Mouse (Mus musculus): ENCODE results near the gene Parp8. TPM values are rescaled to one million over a fixed set of nuclear protein-coding genes. Genes with fewer than 3 reads are reported as not detected.

Gene Parp8
- polyA plus RNA-seq, 1 experiment from 2014 or later = 27.2 TPM

DNA sequence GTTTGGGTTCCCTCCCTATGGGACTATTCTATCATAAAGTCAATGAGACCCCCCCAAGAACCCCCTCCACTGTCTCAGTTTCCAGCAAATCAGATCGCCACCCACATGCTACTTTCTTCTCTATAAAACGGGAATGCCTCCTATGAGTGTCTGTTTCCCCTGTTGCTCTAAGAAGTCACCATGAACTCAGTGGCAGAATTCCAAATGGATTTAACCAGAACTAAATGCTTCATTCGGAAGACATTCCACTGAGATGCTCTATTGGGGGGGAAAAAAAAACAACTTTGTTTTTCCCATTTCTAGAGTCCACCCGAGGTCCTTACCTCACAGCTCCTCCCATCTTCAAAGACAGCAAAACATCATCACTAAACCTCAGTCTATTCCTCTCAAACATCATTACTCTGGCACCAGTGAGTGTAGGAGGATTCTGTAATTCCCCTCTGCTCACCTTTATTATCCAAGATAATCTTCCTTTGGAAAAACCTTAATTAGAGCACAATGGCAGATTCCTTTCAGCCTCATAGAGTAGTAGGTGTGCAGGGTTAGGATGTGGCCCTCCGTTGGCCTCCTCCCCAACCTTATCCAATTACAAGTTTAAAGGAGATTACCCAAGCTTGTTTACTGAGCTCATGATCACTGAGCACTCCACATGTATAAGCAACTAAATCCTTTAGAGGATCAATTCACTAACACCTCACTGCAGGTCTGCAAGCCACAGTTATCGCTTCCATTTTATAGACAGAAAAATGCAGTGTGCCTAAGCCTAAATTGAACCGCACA lies 51.1 kb downstream of the Parp8 start:
- peaks cover 4% of the 10 kb centered on the region; the same call in 1 of the 2 replicates for H3K4me1 ChIP-seq (ENCODE audit: control insufficient read depth, insufficient read depth, low read depth, low read length)
- H3K9ac ChIP-seq (ENCODE audit: low read depth, low read length) = no peak overlapping the region
- no peak overlapping the region for H3K4me3 ChIP-seq (ENCODE audit: low read length)
- 81% methylated on average over 7 of the region's 7 CpGs for WGBS
- ATAC-seq = no peak
- H3K27ac ChIP-seq (ENCODE audit: low read depth, low read length) = no peak overlapping the region
- H3K4me2 ChIP-seq (ENCODE audit: low read length) = no peak overlapping the region
- no peaks in the 10 kb centered on the region for H3K36me3 ChIP-seq (ENCODE audit: control insufficient read depth, insufficient read depth, low read length)
- no peaks in the 10 kb centered on the region for H3K9me3 ChIP-seq (ENCODE audit: control insufficient read depth, low read length)
- H3K27me3 ChIP-seq (replicated peaks; ENCODE audit: control insufficient read depth, insufficient read depth, low read length) = no peaks in the 10 kb centered on the region

DNA sequence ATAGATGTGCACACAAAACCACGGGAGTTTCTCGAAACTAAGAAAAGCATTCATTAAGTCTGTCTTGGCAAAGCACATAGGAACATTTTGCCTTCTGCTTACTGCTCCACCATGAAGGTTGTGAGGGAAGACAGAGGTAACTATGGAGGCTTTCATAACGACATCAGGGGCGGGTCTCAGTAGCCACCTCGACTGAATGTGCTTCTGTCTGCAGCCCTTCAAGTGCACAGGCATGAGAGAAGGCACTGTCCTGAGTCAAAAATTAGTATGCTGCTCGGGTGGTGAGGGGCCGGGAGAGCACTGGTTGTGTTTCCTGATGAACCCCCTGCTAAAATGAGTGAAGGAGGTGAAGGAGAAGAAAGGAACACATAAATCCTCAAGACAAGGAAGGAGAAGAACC lies 51.8 kb downstream of the Parp8 start:
- Histone ChIP-seq H3K27me3 (replicated peaks; ENCODE audit: control insufficient read depth, insufficient read depth, low read length) (no peaks in the 10 kb centered on the region), H3K27ac (ENCODE audit: low read depth, low read length) (no peak overlapping the region; the same call in none of the 2 replicates), H3K9ac (ENCODE audit: low read depth, low read length) (no peak overlapping the region), H3K9me3 (ENCODE audit: control insufficient read depth, low read length) (no peaks in the 10 kb centered on the region), H3K4me2 (ENCODE audit: low read length) (no peak overlapping the region), H3K36me3 (ENCODE audit: control insufficient read depth, insufficient read depth, low read length) (no peaks in the 10 kb centered on the region), H3K4me1 (ENCODE audit: control insufficient read depth, insufficient read depth, low read depth, low read length) (peaks cover 4% of the 10 kb centered on the region; the same call in 1 of the 2 replicates), H3K4me3 (ENCODE audit: low read length) (no peak overlapping the region)
- ATAC-seq = peak; percentile 80
- 68% methylated on average over 7 of the region's 7 CpGs for WGBS

DNA sequence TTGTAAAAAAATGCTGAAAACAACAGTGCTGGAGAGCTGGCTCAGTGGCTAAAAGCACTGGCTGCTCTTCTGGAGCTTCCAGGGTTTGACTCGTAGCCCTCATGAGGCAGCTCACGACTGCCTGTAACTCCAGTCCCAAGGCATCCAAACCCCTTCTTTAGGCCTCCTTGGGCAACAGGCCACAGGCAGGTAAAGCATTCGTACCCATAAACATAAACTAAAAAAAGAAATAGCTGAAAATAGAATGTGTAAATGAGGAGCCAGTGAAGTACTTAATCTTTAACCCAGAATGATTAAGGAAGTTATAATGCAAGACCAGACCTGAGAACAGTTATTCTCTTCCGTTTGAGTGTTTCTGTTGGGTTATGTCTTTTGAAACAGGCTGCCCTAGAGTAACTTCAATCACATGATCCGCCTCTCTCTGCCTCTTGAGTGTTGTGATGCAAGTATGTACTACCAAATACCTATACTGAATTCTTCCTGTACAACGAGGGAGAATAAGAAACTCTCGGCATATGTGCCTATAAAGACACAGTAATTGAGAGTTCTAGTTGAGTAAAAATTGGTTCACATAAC lies 53.2 kb downstream of the Parp8 start:
- H3K9me3 ChIP-seq (ENCODE audit: control insufficient read depth, low read length) = no peaks in the 10 kb centered on the region
- no peak overlapping the region for H3K4me3 ChIP-seq (ENCODE audit: low read length)
- no peaks in the 10 kb centered on the region for H3K36me3 ChIP-seq (ENCODE audit: control insufficient read depth, insufficient read depth, low read length)
- no peaks in the 10 kb centered on the region for H3K27me3 ChIP-seq (replicated peaks; ENCODE audit: control insufficient read depth, insufficient read depth, low read length)
- peaks cover 4% of the 10 kb centered on the region; the same call in 1 of the 2 replicates for H3K4me1 ChIP-seq (ENCODE audit: control insufficient read depth, insufficient read depth, low read depth, low read length)
- WGBS = 83% methylated on average over 7 of the region's 7 CpGs
- H3K27ac ChIP-seq (ENCODE audit: low read depth, low read length) = no peak overlapping the region
- no peak overlapping the region for H3K4me2 ChIP-seq (ENCODE audit: low read length)
- H3K9ac ChIP-seq (ENCODE audit: low read depth, low read length) = no peak overlapping the region
- no peak for ATAC-seq

DNA sequence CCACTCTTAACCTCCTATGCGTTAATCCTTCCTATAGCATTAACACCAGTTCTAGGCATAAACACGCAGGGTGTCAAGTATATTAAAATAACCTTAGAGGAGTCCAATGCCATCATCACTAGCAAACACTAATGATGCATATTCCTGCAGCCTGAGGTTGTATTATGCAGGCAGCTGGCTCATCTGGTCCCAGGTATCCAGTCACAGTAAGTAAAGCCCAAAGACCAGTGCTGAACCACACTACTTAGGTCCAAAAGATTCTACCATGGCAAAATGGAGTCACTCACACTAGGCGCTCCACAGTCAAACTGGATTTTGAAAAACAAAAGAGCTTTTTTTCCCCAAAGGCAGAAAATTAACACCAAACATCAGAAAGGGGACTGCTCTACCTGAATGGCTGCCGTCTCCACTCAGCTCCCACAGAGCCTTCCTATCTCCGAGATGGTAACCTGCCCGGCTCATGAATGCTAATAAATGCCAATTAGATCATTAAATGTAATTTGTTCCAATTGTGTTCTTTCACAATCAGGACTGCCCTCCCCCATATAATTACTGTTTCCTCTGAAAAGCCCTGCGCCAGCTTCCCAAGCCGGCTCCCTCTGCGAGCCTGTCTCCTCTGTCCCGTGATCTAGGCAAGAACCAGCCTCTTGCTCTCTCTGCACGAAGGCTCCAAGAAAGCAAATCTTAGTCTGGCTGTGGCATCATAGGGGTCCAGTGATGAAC lies 54.5 kb downstream of the Parp8 start:
- Histone ChIP-seq H3K4me3 (ENCODE audit: low read length) (no peak overlapping the region), H3K36me3 (ENCODE audit: control insufficient read depth, insufficient read depth, low read length) (no peaks in the 10 kb centered on the region), H3K9ac (ENCODE audit: low read depth, low read length) (no peak overlapping the region), H3K27me3 (replicated peaks; ENCODE audit: control insufficient read depth, insufficient read depth, low read length) (no peaks in the 10 kb centered on the region), H3K9me3 (ENCODE audit: control insufficient read depth, low read length) (no peaks in the 10 kb centered on the region), H3K4me1 (ENCODE audit: control insufficient read depth, insufficient read depth, low read depth, low read length) (peaks cover 4% of the 10 kb centered on the region; the same call in 1 of the 2 replicates), H3K27ac (ENCODE audit: low read depth, low read length) (peak overlapping the region; percentile 34; the same call in 1 of the 2 replicates), H3K4me2 (ENCODE audit: low read length) (no peak overlapping the region)
- WGBS = 61% methylated on average over 11 of the region's 11 CpGs
- peak; percentile 24; the same call in 1 of the 2 replicates for ATAC-seq

DNA sequence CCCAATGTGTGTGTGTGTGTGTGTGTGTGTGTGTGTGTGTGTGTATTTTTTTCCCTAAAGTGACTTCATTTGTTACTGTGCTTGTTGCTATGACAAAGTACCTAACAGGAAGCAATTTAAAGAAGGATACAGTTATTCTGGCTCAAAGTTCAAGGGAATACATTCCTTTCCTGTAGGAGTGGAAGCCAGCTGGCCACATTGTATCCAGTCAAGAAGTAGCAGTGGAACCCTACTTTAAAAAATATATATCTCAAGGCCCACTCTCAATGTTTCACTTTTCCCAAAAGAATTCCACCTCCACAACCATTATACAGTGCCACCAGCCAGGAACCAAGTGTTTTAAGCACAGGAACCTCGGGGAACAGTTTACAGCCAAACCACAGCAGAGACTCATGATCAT lies 55.7 kb downstream of the Parp8 start:
- no peak for ATAC-seq
- H3K27ac ChIP-seq (ENCODE audit: low read depth, low read length) = no peak overlapping the region
- peaks cover 4% of the 10 kb centered on the region; the same call in 1 of the 2 replicates for H3K4me1 ChIP-seq (ENCODE audit: control insufficient read depth, insufficient read depth, low read depth, low read length)
- H3K9ac ChIP-seq (ENCODE audit: low read depth, low read length) = no peak overlapping the region
- H3K36me3 ChIP-seq (ENCODE audit: control insufficient read depth, insufficient read depth, low read length) = no peaks in the 10 kb centered on the region
- H3K4me3 ChIP-seq (ENCODE audit: low read length) = no peak overlapping the region
- H3K27me3 ChIP-seq (replicated peaks; ENCODE audit: control insufficient read depth, insufficient read depth, low read length) = no peaks in the 10 kb centered on the region
- H3K9me3 ChIP-seq (ENCODE audit: control insufficient read depth, low read length) = no peaks in the 10 kb centered on the region
- H3K4me2 ChIP-seq (ENCODE audit: low read length) = no peak overlapping the region
- WGBS = 81% methylated on average over 1 of the region's 1 CpGs

DNA sequence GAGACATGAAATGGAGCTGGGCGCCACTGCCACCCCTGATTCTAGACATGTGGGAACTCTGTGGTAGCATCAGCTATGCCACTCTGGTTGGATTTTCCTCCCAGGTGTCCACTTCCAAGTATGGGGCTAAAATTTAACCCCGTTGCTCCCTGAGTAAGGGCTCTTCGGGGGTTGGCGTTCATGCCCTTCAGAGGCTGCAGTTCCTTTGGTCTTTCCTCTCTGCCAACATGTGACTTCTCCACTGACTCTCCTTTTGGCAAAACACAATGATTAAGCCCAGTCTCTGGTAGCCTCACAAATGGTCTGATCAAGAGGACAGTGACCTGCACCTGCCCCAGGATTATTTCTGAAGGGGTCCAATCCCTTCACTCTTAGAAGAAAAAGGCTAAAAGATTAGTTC lies 56.4 kb downstream of the Parp8 start:
- no peak for ATAC-seq
- no peak overlapping the region for H3K4me2 ChIP-seq (ENCODE audit: low read length)
- H3K36me3 ChIP-seq (ENCODE audit: control insufficient read depth, insufficient read depth, low read length) = no peaks in the 10 kb centered on the region
- 92% methylated on average over 4 of the region's 4 CpGs for WGBS
- peaks cover 4% of the 10 kb centered on the region; the same call in 1 of the 2 replicates for H3K4me1 ChIP-seq (ENCODE audit: control insufficient read depth, insufficient read depth, low read depth, low read length)
- no peaks in the 10 kb centered on the region for H3K27me3 ChIP-seq (replicated peaks; ENCODE audit: control insufficient read depth, insufficient read depth, low read length)
- H3K9me3 ChIP-seq (ENCODE audit: control insufficient read depth, low read length) = no peaks in the 10 kb centered on the region
- no peak overlapping the region for H3K4me3 ChIP-seq (ENCODE audit: low read length)
- H3K9ac ChIP-seq (ENCODE audit: low read depth, low read length) = no peak overlapping the region
- no peak overlapping the region for H3K27ac ChIP-seq (ENCODE audit: low read depth, low read length)

DNA sequence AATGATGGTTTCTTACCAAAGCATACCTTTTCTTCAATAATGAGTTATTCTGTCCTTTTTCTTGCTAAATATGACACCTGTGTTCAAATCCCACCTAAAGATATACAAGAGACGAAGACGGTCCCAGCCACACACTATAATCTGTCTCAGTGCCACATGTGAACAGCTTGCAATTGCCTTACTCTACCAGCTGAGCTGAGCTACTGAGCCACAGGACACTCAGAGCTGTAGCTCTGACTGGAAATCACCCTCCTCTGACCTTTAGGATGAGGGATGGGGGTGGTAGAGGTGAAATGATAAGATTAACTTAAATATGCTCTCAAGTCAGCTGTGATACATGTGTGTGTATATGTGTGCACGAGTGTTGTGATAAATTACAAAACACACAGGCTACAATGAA lies 57.9 kb downstream of the Parp8 start:
- Histone ChIP-seq H3K9me3 (ENCODE audit: control insufficient read depth, low read length) (no peaks in the 10 kb centered on the region), H3K27ac (ENCODE audit: low read depth, low read length) (no peak overlapping the region), H3K9ac (ENCODE audit: low read depth, low read length) (no peak overlapping the region), H3K36me3 (ENCODE audit: control insufficient read depth, insufficient read depth, low read length) (no peaks in the 10 kb centered on the region), H3K27me3 (replicated peaks; ENCODE audit: control insufficient read depth, insufficient read depth, low read length) (no peaks in the 10 kb centered on the region), H3K4me2 (ENCODE audit: low read length) (no peak overlapping the region), H3K4me1 (ENCODE audit: control insufficient read depth, insufficient read depth, low read depth, low read length) (peaks cover 6% of the 10 kb centered on the region), H3K4me3 (ENCODE audit: low read length) (no peak overlapping the region)
- no peak for ATAC-seq
- 91% methylated on average over 3 of the region's 3 CpGs for WGBS

DNA sequence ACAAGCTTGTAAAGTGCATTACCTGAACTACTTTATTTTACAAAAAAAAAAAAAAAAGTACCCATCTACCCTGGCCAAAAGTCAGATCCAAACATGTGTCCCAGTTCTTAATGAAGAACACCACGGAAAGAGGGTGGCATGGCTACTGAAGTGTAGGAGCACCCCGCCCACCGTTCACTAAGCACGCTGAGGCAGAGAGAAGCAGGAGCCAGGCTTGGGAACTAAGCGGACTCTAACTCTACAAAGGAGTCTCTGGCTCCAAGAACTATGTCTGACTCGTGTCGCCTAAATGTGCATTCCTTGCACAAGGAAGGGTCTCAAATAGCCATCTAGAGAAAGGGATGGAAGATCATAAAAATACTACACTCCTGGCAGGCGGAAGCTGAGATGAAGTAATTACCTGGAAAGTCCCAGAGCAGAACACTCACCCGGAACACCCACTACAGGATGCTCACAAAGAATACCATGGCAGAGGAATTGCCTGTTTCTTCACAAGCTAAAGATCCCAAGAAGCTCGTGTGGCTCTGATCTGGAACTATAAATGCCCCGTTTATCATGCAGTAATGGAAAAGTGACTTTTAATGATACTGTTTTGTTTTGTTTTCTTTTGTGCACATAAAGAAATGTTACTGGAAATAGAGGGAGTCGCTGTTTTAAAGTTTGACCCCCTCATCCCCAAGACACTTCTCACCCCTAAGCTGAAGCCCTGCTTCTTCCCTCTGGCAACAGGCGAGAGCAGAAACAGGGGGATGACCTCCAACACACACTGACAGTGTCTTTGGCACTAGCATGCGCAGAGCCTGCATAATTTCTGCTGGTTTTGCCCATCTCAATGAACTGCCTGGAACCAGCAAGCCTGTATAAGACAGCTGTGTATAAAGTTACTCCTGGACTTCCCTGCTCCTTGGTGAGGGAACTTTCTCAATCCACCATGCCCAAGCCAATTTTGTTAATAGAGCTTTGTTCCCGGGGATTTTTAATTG lies 62.6 kb downstream of the Parp8 start:
- Histone ChIP-seq H3K27me3 (replicated peaks; ENCODE audit: control insufficient read depth, insufficient read depth, low read length) (no peaks in the 10 kb centered on the region), H3K9ac (ENCODE audit: low read depth, low read length) (no peak overlapping the region), H3K36me3 (ENCODE audit: control insufficient read depth, insufficient read depth, low read length) (no peaks in the 10 kb centered on the region), H3K4me2 (ENCODE audit: low read length) (no peak overlapping the region), H3K4me3 (ENCODE audit: low read length) (no peak overlapping the region), H3K27ac (ENCODE audit: low read depth, low read length) (no peak overlapping the region), H3K4me1 (ENCODE audit: control insufficient read depth, insufficient read depth, low read depth, low read length) (peaks cover 3% of the 10 kb centered on the region), H3K9me3 (ENCODE audit: control insufficient read depth, low read length) (no peaks in the 10 kb centered on the region)
- WGBS = 76% methylated on average over 15 of the region's 15 CpGs
- ATAC-seq = no peak
